Mouse (Mus musculus) stomach, embryonic 14.5 days (tissue): ENCODE data around the gene Alas2. TPM values are rescaled to one million over a fixed set of nuclear protein-coding genes. Genes with fewer than 3 reads are reported as not detected.

ENCODE experiments used
- ATAC-seq: fragments of 200-750 bp; cut with Nextera tagmentation; 2 replicates; pipeline ENCODE4 v1.8.0; 2017; ENCODE audit warnings: low read depth, moderate TSS enrichment; ENCODE audit not compliant: insufficient number of reproducible peaks, insufficient read depth, low FRiP score
- H3K27ac ChIP-seq: fragments of 300-500 bp; sonication (generic); 2 replicates; pipeline ENCODE4 v1.5.1; 2014; ENCODE audit warnings: mild to moderate bottlenecking, low read length, moderate library complexity, mixed read lengths
- H3K27me3 ChIP-seq: fragments of 300-500 bp; sonication (generic); 2 replicates; pipeline ENCODE4 v1.6.1; 2014; ENCODE audit warnings: low read length, control low read depth, mixed read lengths; ENCODE audit not compliant: control insufficient read depth, insufficient read depth
- H3K36me3 ChIP-seq: fragments of 300-500 bp; sonication (generic); 2 replicates; pipeline ENCODE4 v1.6.1; 2014; ENCODE audit warnings: mild to moderate bottlenecking, control low read depth, low read length, moderate library complexity, mixed read lengths; ENCODE audit not compliant: control insufficient read depth, insufficient read depth
- H3K4me1 ChIP-seq: fragments of 300-500 bp; sonication (generic); 2 replicates; pipeline ENCODE4 v1.6.1; 2014; ENCODE audit warnings: low read length, control low read depth, mixed read lengths; ENCODE audit not compliant: control insufficient read depth, insufficient read depth
- H3K4me2 ChIP-seq: fragments of 300-500 bp; sonication (generic); replicated peaks from 2 replicates; pipeline ENCODE4 v1.6.1; 2014; ENCODE audit warnings: low read depth, low read length, control low read depth
- H3K4me3 ChIP-seq: fragments of 300-500 bp; sonication (generic); 2 replicates; pipeline ENCODE4 v1.5.1; 2014; ENCODE audit warnings: low read depth, low read length, control low read depth
- H3K9ac ChIP-seq: fragments of 300-500 bp; sonication (generic); replicated peaks from 2 replicates; pipeline ENCODE4 v1.6.1; 2014; ENCODE audit warnings: low read depth, mild to moderate bottlenecking, control low read depth, low read length, moderate library complexity, mixed read lengths
- H3K9me3 ChIP-seq: fragments of 300-500 bp; sonication (generic); 2 replicates; pipeline ENCODE4 v1.6.1; 2016; ENCODE audit warnings: low read depth, low read length, control low read depth; ENCODE audit not compliant: control insufficient read depth
- WGBS: fragments of 180-500 bp; shearing (Covaris S2); extraction: QIAGEN DNeasy Blood & Tissue Kit; methylation state at CpG from one replicate; pipeline ENCODE4 v1.1.7; 2014; 5-methylcytosine and 5-hydroxymethylcytosine counted together
- polyA plus RNA-seq: library from polyadenylated mRNA; unstranded; fragments of >200 nt; fragmentation: Nextera tagmentation; extraction: Ambion mirVana; gene quantifications from 2 replicates; pipeline ENCODE4 v1.2.1, GENCODE M21; 2014

The Alas2 gene
- polyA plus RNA-seq, result 25.8 and 28.1 TPM in 2 replicates

- WGBS, result 30% methylated on average over 5 of the region's 5 CpGs
- Histone ChIP-seq H3K9ac (no peak within 1 kb of the TSS), H3K27me3 (no peaks in the 10 kb centered on the region), H3K9me3 (no peaks in the 10 kb centered on the region), H3K36me3 (no peaks in the 10 kb centered on the region), H3K4me3 (no peak within 1 kb of the TSS), H3K4me2 (no peak within 1 kb of the TSS), H3K4me1 (no peaks in the 10 kb centered on the region), H3K27ac (no peak within 1 kb of the TSS)
- ATAC-seq, result no peak
Observed at GRCm38 (mm10) chrX:150547239-150547638, at the start of gene Alas2. Gene Alas2 (plus strand): TSS chrX:150547375.

GRCm38 (mm10) chrX:150508696-150509095 is 38.5 kb upstream of the Alas2 start:
- Histone ChIP-seq H3K9ac (no peak overlapping the region), H3K4me3 (no peak overlapping the region), H3K4me1 (no peaks in the 10 kb centered on the region), H3K9me3 (no peaks in the 10 kb centered on the region), H3K4me2 (no peak overlapping the region), H3K27me3 (no peaks in the 10 kb centered on the region), H3K27ac (no peak overlapping the region), H3K36me3 (no peaks in the 10 kb centered on the region)
- no peak for ATAC-seq
- 89% methylated on average over 6 of the region's 6 CpGs for WGBS

GRCm38 (mm10) chrX:150510631-150511030 is 36.5 kb upstream of the Alas2 start:
- Histone ChIP-seq H3K36me3 (no peaks in the 10 kb centered on the region), H3K9ac (no peak overlapping the region), H3K27ac (no peak overlapping the region), H3K4me1 (no peaks in the 10 kb centered on the region), H3K4me2 (no peak overlapping the region), H3K27me3 (no peaks in the 10 kb centered on the region), H3K4me3 (no peak overlapping the region), H3K9me3 (no peaks in the 10 kb centered on the region)
- 51% methylated on average over 4 of the region's 4 CpGs for WGBS
- ATAC-seq, result no peak

GRCm38 (mm10) chrX:150511274-150511673 is 35.9 kb upstream of the Alas2 start:
- no peak overlapping the region for H3K27ac ChIP-seq
- H3K9ac ChIP-seq, result no peak overlapping the region
- no peak for ATAC-seq
- H3K4me3 ChIP-seq, result no peak overlapping the region
- H3K27me3 ChIP-seq, result no peaks in the 10 kb centered on the region
- no peaks in the 10 kb centered on the region for H3K9me3 ChIP-seq
- no peak overlapping the region for H3K4me2 ChIP-seq
- WGBS, result 77% methylated on average over 6 of the region's 6 CpGs
- no peaks in the 10 kb centered on the region for H3K4me1 ChIP-seq
- no peaks in the 10 kb centered on the region for H3K36me3 ChIP-seq

DNA sequence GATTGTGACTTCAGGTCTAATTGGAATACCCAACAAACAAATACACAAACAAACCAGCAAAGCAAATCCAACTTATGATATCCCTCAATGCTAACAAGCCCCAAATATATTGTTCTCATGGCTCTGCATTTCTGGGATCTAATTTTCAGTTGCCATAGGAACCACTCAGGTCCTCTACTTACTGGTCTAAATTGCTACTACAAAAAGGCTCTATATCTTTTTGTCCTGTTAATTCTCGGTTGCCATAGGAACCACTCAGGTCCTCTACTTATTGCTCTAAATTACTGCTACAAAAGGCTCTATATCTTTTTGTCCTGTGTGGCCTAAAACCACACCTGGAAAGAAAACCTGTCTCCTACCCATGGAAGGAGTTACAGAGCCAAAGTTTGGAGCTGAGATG is 33.0 kb upstream of the Alas2 start:
- no peaks in the 10 kb centered on the region for H3K27me3 ChIP-seq
- H3K9ac ChIP-seq, result no peak overlapping the region
- no peaks in the 10 kb centered on the region for H3K9me3 ChIP-seq
- no peak overlapping the region for H3K27ac ChIP-seq
- ATAC-seq, result no peak
- WGBS, result 82% methylated on average over 1 of the region's 1 CpGs
- H3K4me2 ChIP-seq, result no peak overlapping the region
- no peak overlapping the region for H3K4me3 ChIP-seq
- H3K36me3 ChIP-seq, result no peaks in the 10 kb centered on the region
- no peaks in the 10 kb centered on the region for H3K4me1 ChIP-seq

DNA sequence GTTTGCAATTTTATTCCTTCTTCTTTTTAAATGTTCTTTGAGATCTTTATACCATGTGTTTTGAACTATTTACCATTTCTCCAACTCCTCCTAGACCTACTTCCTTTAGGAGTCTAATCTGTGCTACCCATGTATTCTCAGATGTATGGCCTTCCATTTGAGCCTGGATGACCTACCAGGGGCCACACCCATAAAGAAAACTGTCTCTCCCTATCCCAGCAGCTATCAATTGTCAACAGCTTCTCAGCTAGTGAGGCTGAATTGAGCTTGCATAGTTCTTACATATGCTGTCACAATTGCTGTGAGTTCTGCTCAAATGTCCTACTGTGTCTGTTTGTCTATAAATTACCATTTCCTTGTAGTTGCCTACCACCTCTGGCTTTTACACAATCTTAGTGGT is 31.2 kb upstream of the Alas2 start:
- H3K36me3 ChIP-seq, result no peaks in the 10 kb centered on the region
- no peak overlapping the region for H3K9ac ChIP-seq
- no peaks in the 10 kb centered on the region for H3K27me3 ChIP-seq
- H3K27ac ChIP-seq, result no peak overlapping the region
- no peak overlapping the region for H3K4me2 ChIP-seq
- no peaks in the 10 kb centered on the region for H3K4me1 ChIP-seq
- no peaks in the 10 kb centered on the region for H3K9me3 ChIP-seq
- ATAC-seq, result no peak
- H3K4me3 ChIP-seq, result no peak overlapping the region

- no peak overlapping the region for H3K27ac ChIP-seq
- H3K4me3 ChIP-seq, result no peak overlapping the region
- no peaks in the 10 kb centered on the region for H3K36me3 ChIP-seq
- ATAC-seq, result no peak
- WGBS, result 82% methylated on average over 1 of the region's 1 CpGs
- no peak overlapping the region for H3K9ac ChIP-seq
- H3K4me1 ChIP-seq, result no peaks in the 10 kb centered on the region
- no peaks in the 10 kb centered on the region for H3K27me3 ChIP-seq
- no peak overlapping the region for H3K4me2 ChIP-seq
- H3K9me3 ChIP-seq, result no peaks in the 10 kb centered on the region
Observed at GRCm38 (mm10) chrX:150516477-150516876, 30.7 kb upstream of the Alas2 start.

GRCm38 (mm10) chrX:150540111-150540510 is 7.1 kb upstream of the Alas2 start:
- Histone ChIP-seq H3K27me3 (no peaks in the 10 kb centered on the region), H3K36me3 (no peaks in the 10 kb centered on the region), H3K4me3 (no peak overlapping the region), H3K4me1 (no peaks in the 10 kb centered on the region), H3K4me2 (no peak overlapping the region), H3K9me3 (no peaks in the 10 kb centered on the region), H3K9ac (no peak overlapping the region), H3K27ac (no peak overlapping the region)
- 88% methylated on average over 2 of the region's 2 CpGs for WGBS
- no peak for ATAC-seq

- Histone ChIP-seq H3K4me1 (no peaks in the 10 kb centered on the region), H3K27ac (no peak overlapping the region), H3K4me3 (no peak overlapping the region), H3K9me3 (no peaks in the 10 kb centered on the region), H3K36me3 (no peaks in the 10 kb centered on the region), H3K9ac (no peak overlapping the region), H3K27me3 (no peaks in the 10 kb centered on the region), H3K4me2 (no peak overlapping the region)
- no peak for ATAC-seq
Observed at GRCm38 (mm10) chrX:150541684-150542083, 5.5 kb upstream of the Alas2 start.
